Mouse (Mus musculus) heart, embryonic 11.5 days (tissue): Measurements from ENCODE around the gene Slc43a1. TPM values are rescaled to one million over a fixed set of nuclear protein-coding genes. Genes with fewer than 3 reads are reported as not detected.

Experiments used
- ATAC-seq: fragments of 200-750 bp; cut with Nextera tagmentation; replicated peaks from 2 replicates; pipeline ENCODE4 v1.8.0; 2017; ENCODE audit warnings: moderate library complexity; ENCODE audit not compliant: insufficient number of reproducible peaks, low FRiP score, low TSS enrichment
- H3K27ac ChIP-seq: fragments of 300-500 bp; sonication (generic); 2 replicates; pipeline ENCODE4 v1.5.1; 2014; ENCODE audit warnings: mild to moderate bottlenecking, low read depth, low read length
- H3K27me3 ChIP-seq: fragments of 300-500 bp; sonication (generic); 2 replicates; pipeline ENCODE4 v1.6.1; 2014; ENCODE audit warnings: mild to moderate bottlenecking, low read length, mixed read lengths; ENCODE audit not compliant: control insufficient read depth, insufficient read depth
- H3K36me3 ChIP-seq: fragments of 300-500 bp; sonication (generic); 2 replicates; pipeline ENCODE4 v1.6.1; 2014; ENCODE audit warnings: mild to moderate bottlenecking, low read length, moderate library complexity, mixed read lengths; ENCODE audit not compliant: control insufficient read depth, insufficient read depth
- H3K4me1 ChIP-seq: fragments of 300-500 bp; sonication (generic); 2 replicates; pipeline ENCODE4 v1.6.1; 2014; ENCODE audit warnings: low read length; ENCODE audit not compliant: control insufficient read depth, insufficient read depth
- H3K4me2 ChIP-seq: fragments of 300-500 bp; sonication (generic); 2 replicates; pipeline ENCODE4 v1.6.1; 2014; ENCODE audit warnings: mild to moderate bottlenecking, moderate library complexity
- H3K4me3 ChIP-seq: fragments of 300-500 bp; sonication (generic); 2 replicates; pipeline ENCODE4 v1.5.1; 2014; ENCODE audit warnings: low read depth, low read length
- H3K9ac ChIP-seq: fragments of 300-500 bp; sonication (generic); 2 replicates; pipeline ENCODE4 v1.6.1; 2014; ENCODE audit warnings: mild to moderate bottlenecking, low read depth, low read length, moderate library complexity
- H3K9me3 ChIP-seq: fragments of 300-500 bp; sonication (generic); replicated peaks from 2 replicates; pipeline ENCODE4 v1.6.1; 2016; ENCODE audit warnings: low read length; ENCODE audit not compliant: control insufficient read depth
- WGBS: fragments of 180-500 bp; shearing (Covaris S2); extraction: QIAGEN DNeasy Blood & Tissue Kit; methylation state at CpG from one replicate; pipeline ENCODE4 v1.1.7; 2014; ENCODE audit not compliant: insufficient replicate concordance; 5-methylcytosine and 5-hydroxymethylcytosine counted together
- polyA plus RNA-seq: library from polyadenylated mRNA; unstranded; fragments of >200 nt; fragmentation: Nextera tagmentation; extraction: Ambion mirVana; gene quantifications from 2 replicates; pipeline ENCODE4 v1.2.1, GENCODE M21; 2014

The Slc43a1 gene
- polyA plus RNA-seq, 1 experiment from 2014 or later, result 41.4 TPM

GRCm38 (mm10) chr2:84850407-84851129 is 11.9 kb downstream of the Slc43a1 start:
- Histone ChIP-seq H3K27me3 (no peaks in the 10 kb centered on the region), H3K4me3 (no peak overlapping the region), H3K4me2 (peak overlapping the region; percentile 49), H3K9me3 (no peaks in the 10 kb centered on the region), H3K36me3 (peaks cover 17% of the 10 kb centered on the region), H3K27ac (no peak overlapping the region), H3K9ac (0 out of 2 replicates have a peak overlapping the region, but pooled peaks have one; percentile 22), H3K4me1 (peaks cover 17% of the 10 kb centered on the region)
- ATAC-seq, result no peak
- WGBS, result 53% methylated on average over 7 of the region's 7 CpGs

GRCm38 (mm10) chr2:84851130-84852040 is 12.7 kb downstream of the Slc43a1 start:
- Histone ChIP-seq H3K9me3 (no peaks in the 10 kb centered on the region), H3K36me3 (peaks cover 17% of the 10 kb centered on the region), H3K27me3 (no peaks in the 10 kb centered on the region), H3K27ac (no peak overlapping the region), H3K4me3 (no peak overlapping the region), H3K4me2 (peak overlapping the region; percentile 49), H3K4me1 (peaks cover 13% of the 10 kb centered on the region), H3K9ac (0 out of 2 replicates have a peak overlapping the region, but pooled peaks have one; percentile 22)
- WGBS, result 33% methylated on average over 23 of the region's 23 CpGs
- peak; percentile 72 for ATAC-seq

- no peak overlapping the region for H3K4me2 ChIP-seq
- no peak overlapping the region for H3K4me3 ChIP-seq
- H3K36me3 ChIP-seq, result peaks cover 28% of the 10 kb centered on the region
- WGBS, result 54% methylated on average over 2 of the region's 2 CpGs
- no peaks in the 10 kb centered on the region for H3K9me3 ChIP-seq
- no peak overlapping the region for H3K9ac ChIP-seq
- H3K4me1 ChIP-seq, result peaks cover 8% of the 10 kb centered on the region
- H3K27me3 ChIP-seq, result no peaks in the 10 kb centered on the region
- no peak for ATAC-seq
- no peak overlapping the region for H3K27ac ChIP-seq
Observed at GRCm38 (mm10) chr2:84855732-84856131, 17.1 kb downstream of the Slc43a1 start.

- 87% methylated on average over 1 of the region's 1 CpGs for WGBS
- Histone ChIP-seq H3K9me3 (no peaks in the 10 kb centered on the region), H3K27me3 (no peaks in the 10 kb centered on the region), H3K27ac (no peak overlapping the region), H3K9ac (no peak overlapping the region), H3K4me2 (no peak overlapping the region), H3K4me1 (no peaks in the 10 kb centered on the region), H3K4me3 (no peak overlapping the region), H3K36me3 (peaks cover 33% of the 10 kb centered on the region)
- ATAC-seq, result no peak
Observed at GRCm38 (mm10) chr2:84858551-84858950, 19.9 kb downstream of the Slc43a1 start.

GRCm38 (mm10) chr2:84859991-84860780 is 21.5 kb downstream of the Slc43a1 start:
- Histone ChIP-seq H3K4me3 (no peak overlapping the region), H3K9ac (no peak overlapping the region), H3K4me1 (no peaks in the 10 kb centered on the region), H3K4me2 (no peak overlapping the region), H3K27ac (no peak overlapping the region), H3K9me3 (no peaks in the 10 kb centered on the region), H3K36me3 (peaks cover 23% of the 10 kb centered on the region), H3K27me3 (no peaks in the 10 kb centered on the region)
- 84% methylated on average over 7 of the region's 7 CpGs for WGBS
- ATAC-seq, result no peak

- Histone ChIP-seq H3K27me3 (peaks cover 10% of the 10 kb centered on the region), H3K9ac (no peak overlapping the region), H3K27ac (no peak overlapping the region), H3K4me1 (peaks cover 10% of the 10 kb centered on the region), H3K9me3 (no peaks in the 10 kb centered on the region), H3K4me2 (no peak overlapping the region), H3K4me3 (no peak overlapping the region), H3K36me3 (peaks cover 23% of the 10 kb centered on the region)
- WGBS, result 65% methylated on average over 3 of the region's 3 CpGs
- ATAC-seq, result no peak
Observed at GRCm38 (mm10) chr2:84861430-84861829, 22.8 kb downstream of the Slc43a1 start.

- no peak for ATAC-seq
- H3K27me3 ChIP-seq, result peaks cover 18% of the 10 kb centered on the region
- no peak overlapping the region for H3K27ac ChIP-seq
- H3K4me2 ChIP-seq, result no peak overlapping the region
- H3K9me3 ChIP-seq, result no peaks in the 10 kb centered on the region
- peaks cover 19% of the 10 kb centered on the region for H3K36me3 ChIP-seq
- H3K9ac ChIP-seq, result no peak overlapping the region
- whole genome bisulfite sequencing, result 78% methylated on average over 3 of the region's 3 CpGs
- peaks cover 10% of the 10 kb centered on the region for H3K4me1 ChIP-seq
- H3K4me3 ChIP-seq, result no peak overlapping the region
Observed at GRCm38 (mm10) chr2:84862231-84862630, 23.6 kb downstream of the Slc43a1 start.
